ENCODE assay signal across 26 mouse cellular contexts in genomic region chr2:49482146-49482545, GRCm38 (mm10). TPM values are rescaled to one million over a fixed set of nuclear protein-coding genes. Genes with fewer than 3 reads are reported as not detected.
DNase-seq lines count a peak whose midpoint lies in the region; ATAC-seq and TF ChIP-seq lines count a peak whose summit lies in the region.
"Had no signal": no experiment of that assay in that cellular context is flagged by ENCODE, and none has a peak within 500 bp of the region (broad histone marks: within the 10 kb centered on the region; RNA-seq: fewer than 3 reads in every experiment).

No protein-coding gene starts in this region.

- H3K36me3 ChIP-seq in lung, embryonic 15.5 days, result no peaks in the 10 kb centered on the region
- H3K36me3 ChIP-seq in hindbrain, postnatal 0 days (ENCODE audit: insufficient read depth, low read length), result no peaks in the 10 kb centered on the region
- peaks cover 2% of the 10 kb centered on the region; the same call in 1 of the 2 replicates for H3K36me3 ChIP-seq in embryonic facial prominence, embryonic 10.5 days (replicated peaks)
- H3K36me3 ChIP-seq: heart, embryonic 10.5 days; intestine, embryonic 15.5 days had no signal

- no peaks in the 10 kb centered on the region for H3K9me3 ChIP-seq in lung, embryonic 15.5 days
- H3K9me3 ChIP-seq in hindbrain, postnatal 0 days (ENCODE audit: low read length), result no peaks in the 10 kb centered on the region
- no peaks in the 10 kb centered on the region for H3K9me3 ChIP-seq in embryonic facial prominence, embryonic 10.5 days
- H3K9me3 ChIP-seq: heart, embryonic 10.5 days; intestine, embryonic 15.5 days; midbrain, embryonic 10.5 days had no signal

- H3K27ac ChIP-seq in lung, embryonic 15.5 days, result no peak overlapping the region
- no peak overlapping the region for H3K27ac ChIP-seq in hindbrain, postnatal 0 days
- no peak overlapping the region for H3K27ac ChIP-seq in embryonic facial prominence, embryonic 10.5 days (replicated peaks)
- H3K27ac ChIP-seq: gastrocnemius, adult 2 months; heart, embryonic 10.5 days; hindbrain, embryonic 14.5 days; intestine, embryonic 15.5 days; midbrain, embryonic 10.5 days had no signal

- ATAC-seq in lung, embryonic 15.5 days (ENCODE audit: borderline replicate concordance, extremely low read depth, low FRiP score, low TSS enrichment), result peak; percentile 69; the same call in 1 of the 2 replicates
- ATAC-seq in hindbrain, postnatal 0 days, result no peak
- ATAC-seq: forebrain, embryonic 14.5 days; intestine, embryonic 15.5 days; midbrain, embryonic 16.5 days had no signal

- H3K9ac ChIP-seq in lung, embryonic 15.5 days, result no peak overlapping the region
- H3K9ac ChIP-seq in hindbrain, postnatal 0 days (replicated peaks; ENCODE audit: low read length), result no peak overlapping the region
- H3K9ac ChIP-seq: hindbrain, embryonic 14.5 days; intestine, embryonic 15.5 days had no signal

- H3K4me1 ChIP-seq in lung, embryonic 15.5 days, result no peaks in the 10 kb centered on the region
- H3K4me1 ChIP-seq in hindbrain, postnatal 0 days (ENCODE audit: insufficient read depth, low read length), result no peaks in the 10 kb centered on the region
- no peaks in the 10 kb centered on the region for H3K4me1 ChIP-seq in embryonic facial prominence, embryonic 10.5 days
- H3K4me1 ChIP-seq: intestine, embryonic 15.5 days; midbrain, embryonic 10.5 days had no signal

- no peak for TF ChIP-seq CTCF in hindbrain, postnatal 0 days (IDR thresholded peaks at IDR 0.05; ENCODE audit: low read depth)

- H3K27me3 ChIP-seq in lung, embryonic 15.5 days, result no peaks in the 10 kb centered on the region
- no peaks in the 10 kb centered on the region for H3K27me3 ChIP-seq in hindbrain, postnatal 0 days (ENCODE audit: insufficient read depth, low read length)
- H3K27me3 ChIP-seq in embryonic facial prominence, embryonic 10.5 days (replicated peaks; ENCODE audit: low read depth, poor library complexity, severe bottlenecking), result no peaks in the 10 kb centered on the region
- H3K27me3 ChIP-seq: intestine, embryonic 15.5 days had no signal

- H3K4me2 ChIP-seq in lung, embryonic 15.5 days, result no peak overlapping the region
- H3K4me2 ChIP-seq in hindbrain, postnatal 0 days (ENCODE audit: low read depth, low read length), result no peak overlapping the region
- H3K4me2 ChIP-seq: hindbrain, embryonic 14.5 days; intestine, embryonic 15.5 days; liver, embryonic 11.5 days had no signal

- no peak overlapping the region for H3K4me3 ChIP-seq in lung, embryonic 15.5 days
- H3K4me3 ChIP-seq in hindbrain, postnatal 0 days (ENCODE audit: low read length), result no peak overlapping the region
- no peak overlapping the region for H3K4me3 ChIP-seq in embryonic facial prominence, embryonic 10.5 days
- H3K4me3 ChIP-seq: gastrocnemius, adult 2 months; heart, embryonic 10.5 days; intestine, embryonic 15.5 days; midbrain, embryonic 10.5 days; myocyte had no signal

- DNase-seq in CD4-positive helper T cell, adult 2 months (ENCODE audit: low read depth, low spot score), result peak; percentile 25
- peak; percentile 8 for DNase-seq in ES-CJ7 (ENCODE audit: low read depth, low spot score)
- DNase-seq in lung, postnatal 36 days, result peak; percentile 50
- DNase-seq in hindbrain, postnatal 0 days (ENCODE audit: low spot score), result no peak
- DNase-seq in thymus, postnatal 25 days, result no peak
- DNase-seq in embryo, embryonic 10 days (ENCODE audit: low spot score), result no peak
- no peak for DNase-seq in embryonic facial prominence, embryonic 10.5 days (ENCODE audit: low spot score)
- DNase-seq: adrenal gland, adult 2 months; cerebellum, adult 2 months; cerebellum, postnatal 25 days; embryo, embryonic 11 days; gastrocnemius, adult 2 months; heart, postnatal 4 days; kidney, adult 9 months; kidney, postnatal 4 days; thymus, adult 18-20 months; thymus, postnatal 4 days had no signal

RNA-seq across cellular contexts. Expression of gene Epc2, which starts 30.9 kb away (rescaled TPM):
- polyA plus RNA-seq in lung, embryonic 15.5 days (2015; fragmentation: Nextera tagmentation; extraction: Ambion mirVana), result 6.4 and 6.5 TPM in 2 replicates
- total RNA-seq in hindbrain, postnatal 0 days (2014; rRNA removed), result 28.6 and 30.7 TPM in 2 replicates
- polyA plus RNA-seq in hindbrain, postnatal 0 days (2015; fragmentation: Nextera tagmentation; extraction: Ambion mirVana), result 7.4 and 7.8 TPM in 2 replicates
- polyA plus RNA-seq in embryonic facial prominence, embryonic 10.5 days (2016; fragmentation: Nextera tagmentation; extraction: Ambion mirVana), result 7.3 and 8.0 TPM in 2 replicates

Comparison
In these comparisons a context has a peak if more than half of its experiments do, and no peak if none do; other contexts are left out.
1. DNase-seq: peak in CD4-positive helper T cell, adult 2 months (single experiment), ES-CJ7 (single experiment) and lung, postnatal 36 days (single experiment); none in hindbrain, postnatal 0 days (single experiment), thymus, postnatal 25 days (single experiment), embryo, embryonic 10 days (single experiment) and embryonic facial prominence, embryonic 10.5 days (single experiment).